Mouse (Mus musculus): ENCODE results near the gene Thbd. TPM values are rescaled to one million over a fixed set of nuclear protein-coding genes. Genes with fewer than 3 reads are reported as not detected.

Gene Thbd
- 17.3 and 18.0 TPM in 2 replicates for total RNA-seq (2017)

DNA sequence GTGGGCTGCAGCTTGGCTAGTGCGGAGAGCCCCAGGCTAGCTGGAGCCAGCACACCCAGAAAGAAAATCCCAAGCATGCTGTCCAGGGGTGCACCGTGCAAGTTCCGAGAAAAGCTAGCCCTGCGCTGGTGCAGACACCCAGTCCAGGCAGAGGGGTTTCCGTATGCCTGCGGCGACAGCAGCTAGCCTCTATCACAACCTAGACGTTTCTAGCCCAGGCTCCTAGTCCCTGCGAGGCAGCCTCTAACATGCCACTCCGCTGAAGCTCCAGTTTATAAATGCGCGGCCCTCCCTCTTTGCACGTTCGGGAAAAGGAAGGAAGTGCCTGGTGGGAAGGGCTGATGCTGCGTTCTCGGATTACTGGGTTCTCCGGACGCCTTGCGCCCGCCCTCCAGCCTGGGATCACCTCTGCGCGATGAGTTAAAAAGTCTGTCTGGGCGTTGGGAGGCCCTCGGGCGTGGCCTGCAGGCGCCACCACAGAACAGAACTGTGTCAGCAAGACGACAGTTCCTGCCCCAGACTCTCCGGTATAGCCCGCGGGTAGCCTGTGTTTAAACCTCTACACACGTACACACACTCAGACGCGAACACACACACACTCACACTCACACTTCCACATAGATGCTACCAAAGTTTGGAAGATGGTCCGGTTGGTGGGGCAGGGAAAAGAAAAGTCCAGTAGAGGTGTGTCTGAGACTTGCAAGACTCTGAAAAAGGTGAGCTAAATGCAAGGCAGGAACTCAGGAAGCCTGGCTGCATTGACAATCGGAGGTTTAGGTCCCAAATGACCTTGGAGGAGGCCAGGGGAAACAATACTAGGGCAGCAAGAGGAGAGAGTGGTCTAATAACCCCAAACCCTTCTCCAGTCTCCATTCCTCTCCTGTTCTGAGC lies at the start of gene Thbd:
Thbd (minus strand) TSS at position 319 of the 891 bp plus-strand sequence.
- ATAC-seq (ENCODE audit: extremely low read depth, insufficient number of reproducible peaks, low FRiP score, poor library complexity, severe bottlenecking): peak; percentile 39

DNA sequence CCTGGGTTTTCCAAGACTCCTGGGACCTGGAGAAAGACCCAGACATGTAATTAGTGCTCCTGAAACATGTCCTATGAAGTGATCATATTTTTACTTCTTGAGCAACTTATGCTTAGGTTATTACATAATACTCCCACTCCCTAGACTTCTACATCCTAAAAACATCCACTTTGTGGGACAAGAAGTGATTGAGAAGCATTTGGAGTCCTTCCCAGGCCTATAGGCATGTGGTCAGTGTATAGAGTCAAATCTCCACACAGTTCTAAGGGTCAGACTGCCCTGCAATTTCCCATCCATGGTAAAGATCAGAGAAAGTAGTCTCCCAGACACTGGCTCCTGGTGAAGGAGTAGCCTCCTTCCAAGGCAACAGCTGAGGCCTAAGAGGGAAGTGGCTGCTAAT lies 47.4 kb upstream of the Thbd start:
- ATAC-seq (ENCODE audit: extremely low read depth, insufficient number of reproducible peaks, low FRiP score, poor library complexity, severe bottlenecking): no peak

DNA sequence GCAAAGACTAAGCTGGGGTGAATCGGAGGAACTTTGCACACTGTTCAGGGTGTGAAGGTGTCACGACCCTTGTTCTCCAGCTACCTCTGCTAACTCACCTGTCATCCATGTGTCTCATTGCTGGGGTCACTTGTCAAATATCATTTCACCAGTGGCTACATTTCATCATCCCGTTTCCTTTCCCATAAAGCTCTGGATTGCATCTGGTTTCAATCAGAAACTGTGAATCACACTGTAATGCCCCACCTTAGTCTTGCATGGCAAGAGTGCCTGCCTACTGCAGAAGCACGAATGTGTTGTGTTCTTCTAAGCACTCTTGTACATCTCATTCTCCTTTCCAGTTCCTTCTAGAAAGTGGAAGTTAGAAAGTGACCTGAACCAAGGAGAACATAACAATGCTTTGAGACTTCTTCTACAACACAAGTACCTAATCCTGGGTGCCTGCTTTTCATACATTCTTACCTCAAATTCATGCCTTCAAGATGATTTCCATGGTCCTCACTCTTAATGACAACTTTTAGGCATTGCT lies 46.1 kb upstream of the Thbd start:
- peak; percentile 44; the same call in 1 of the 2 replicates for ATAC-seq (ENCODE audit: extremely low read depth, insufficient number of reproducible peaks, low FRiP score, poor library complexity, severe bottlenecking)

DNA sequence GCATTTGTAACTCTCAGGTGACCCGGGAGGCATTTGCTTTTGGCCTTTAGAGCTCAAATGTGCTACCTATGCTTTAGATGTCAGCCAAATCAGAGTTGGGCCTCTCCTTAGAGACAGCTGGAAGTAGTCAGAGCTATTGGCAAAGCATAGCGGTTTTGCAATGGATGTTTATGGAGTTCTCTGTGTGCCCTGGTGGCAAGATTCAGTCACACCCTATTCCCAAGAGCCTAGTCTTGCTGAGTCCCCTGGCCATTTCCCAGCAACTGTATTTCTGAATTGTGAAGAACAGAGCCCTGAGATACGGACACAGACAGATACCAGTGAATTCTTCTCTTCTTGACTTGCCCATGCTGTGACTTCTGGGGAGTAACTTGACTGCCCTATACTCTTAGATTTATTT lies 45.1 kb upstream of the Thbd start:
- no peak for ATAC-seq (ENCODE audit: extremely low read depth, insufficient number of reproducible peaks, low FRiP score, poor library complexity, severe bottlenecking)

DNA sequence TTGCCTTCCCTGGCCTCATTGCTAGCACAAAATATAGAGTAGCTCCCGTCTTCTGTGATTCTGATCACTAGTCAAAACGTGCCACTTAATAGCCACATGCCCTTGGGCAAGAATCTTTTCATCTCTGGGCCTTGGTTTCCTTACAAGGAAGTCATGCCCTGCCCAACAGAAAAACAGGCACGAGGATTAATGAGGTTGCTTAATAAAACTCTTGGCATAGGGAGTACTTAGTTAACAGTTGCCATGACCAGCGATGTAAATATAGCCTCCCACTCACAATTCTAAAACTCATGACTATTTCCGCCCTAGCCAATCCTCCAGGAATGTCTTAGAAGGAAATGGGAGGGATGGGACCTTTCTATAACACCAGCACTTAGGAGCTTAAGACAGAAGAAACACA lies 43.5 kb upstream of the Thbd start:
- ATAC-seq (ENCODE audit: extremely low read depth, insufficient number of reproducible peaks, low FRiP score, poor library complexity, severe bottlenecking): no peak

DNA sequence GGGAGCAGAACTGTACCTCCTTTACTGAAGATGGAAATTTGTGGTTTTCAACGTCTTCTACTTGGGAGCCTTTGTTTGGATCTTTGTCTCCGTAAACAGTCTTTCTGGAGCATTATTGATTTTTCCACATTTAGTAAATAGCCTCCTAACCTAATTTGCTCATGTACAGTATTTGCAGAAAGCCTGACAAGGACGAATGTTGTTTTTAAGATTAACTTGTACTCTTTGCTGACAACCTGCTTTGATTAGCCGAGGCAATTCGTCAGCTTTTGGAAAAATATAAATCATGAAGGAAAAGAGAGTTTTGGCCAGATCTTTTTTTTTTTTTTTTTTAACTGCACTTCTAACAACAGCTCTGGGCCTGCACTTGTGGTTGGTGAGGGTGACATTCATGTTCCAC lies 42.6 kb upstream of the Thbd start:
- no peak for ATAC-seq (ENCODE audit: extremely low read depth, insufficient number of reproducible peaks, low FRiP score, poor library complexity, severe bottlenecking)

DNA sequence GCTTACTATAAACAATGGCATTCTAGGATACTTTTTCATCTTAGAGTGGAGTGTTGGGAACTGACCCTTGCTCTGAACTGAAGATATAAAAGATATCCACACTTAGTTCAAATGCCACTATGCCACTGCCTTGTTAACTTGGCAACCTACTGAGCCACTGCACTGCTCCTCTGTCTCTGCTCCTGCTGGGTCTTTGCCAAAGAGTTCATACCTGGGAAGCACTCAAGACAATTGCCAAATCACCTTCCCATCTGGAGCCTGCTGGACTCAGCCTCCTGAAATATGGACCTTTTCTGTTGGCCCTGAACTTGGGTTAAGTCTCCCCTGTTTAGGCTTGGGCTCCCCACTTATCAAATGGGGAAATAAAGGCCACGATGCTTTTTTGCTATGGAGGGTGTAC lies 41.7 kb upstream of the Thbd start:
- ATAC-seq (ENCODE audit: extremely low read depth, insufficient number of reproducible peaks, low FRiP score, poor library complexity, severe bottlenecking): no peak

DNA sequence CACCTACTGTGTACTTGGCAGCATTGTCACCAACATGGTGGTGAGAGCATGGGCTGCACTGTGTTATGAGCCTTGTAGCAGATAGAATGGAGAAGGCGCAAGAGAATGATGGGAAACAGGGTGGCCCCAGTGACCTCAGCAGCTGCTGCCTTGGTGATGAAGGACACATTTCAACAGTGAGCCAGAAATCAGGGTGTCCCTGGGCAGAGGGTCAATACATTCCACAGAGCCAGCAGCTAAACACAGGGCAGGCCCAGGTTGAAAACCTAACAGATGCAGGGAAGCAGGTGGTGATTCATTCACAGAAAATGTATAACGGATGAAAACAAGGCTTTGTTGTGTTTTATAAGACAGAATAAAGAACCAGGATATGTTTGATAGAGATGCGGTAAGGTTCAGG lies 38.5 kb upstream of the Thbd start:
- no peak for ATAC-seq (ENCODE audit: extremely low read depth, insufficient number of reproducible peaks, low FRiP score, poor library complexity, severe bottlenecking)

DNA sequence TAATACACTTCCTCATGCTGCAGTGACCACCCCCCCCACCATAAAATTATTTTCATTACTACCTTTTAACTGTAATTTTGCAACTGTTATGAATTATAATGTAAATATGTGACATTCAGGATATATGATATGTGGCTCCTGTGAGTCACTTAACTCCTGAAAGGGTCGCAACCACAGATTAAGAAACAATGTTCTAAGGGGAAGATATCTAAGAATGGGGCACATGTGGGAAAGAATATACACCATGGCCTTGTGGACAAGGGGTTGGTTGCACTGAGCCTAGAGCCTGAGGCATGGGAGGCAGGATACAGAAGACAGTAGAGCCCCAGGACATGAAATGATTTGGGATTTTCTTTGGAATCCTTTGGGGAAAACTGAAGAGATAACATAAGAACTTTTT lies 37.6 kb upstream of the Thbd start:
- no peak for ATAC-seq (ENCODE audit: extremely low read depth, insufficient number of reproducible peaks, low FRiP score, poor library complexity, severe bottlenecking)

DNA sequence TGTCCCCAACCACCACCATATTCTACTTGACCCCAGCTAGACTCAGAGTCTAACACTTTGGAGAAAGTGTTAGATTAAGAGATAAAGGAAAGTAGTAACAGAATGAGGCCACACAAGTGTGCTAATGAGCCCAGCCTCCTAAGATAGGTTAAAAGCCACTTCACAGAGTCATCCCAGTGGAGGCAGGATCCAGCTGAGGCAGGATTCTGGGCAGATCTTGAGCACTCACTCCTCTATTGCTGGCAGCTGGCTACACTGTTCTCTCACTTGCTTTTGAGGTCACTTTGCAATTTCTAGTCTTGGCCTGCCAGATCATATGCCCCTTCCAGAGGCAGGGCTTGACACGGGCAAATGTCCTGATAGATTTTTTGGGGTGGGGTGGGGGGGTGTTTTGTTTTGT lies 36.5 kb upstream of the Thbd start:
- ATAC-seq (ENCODE audit: extremely low read depth, insufficient number of reproducible peaks, low FRiP score, poor library complexity, severe bottlenecking): no peak

DNA sequence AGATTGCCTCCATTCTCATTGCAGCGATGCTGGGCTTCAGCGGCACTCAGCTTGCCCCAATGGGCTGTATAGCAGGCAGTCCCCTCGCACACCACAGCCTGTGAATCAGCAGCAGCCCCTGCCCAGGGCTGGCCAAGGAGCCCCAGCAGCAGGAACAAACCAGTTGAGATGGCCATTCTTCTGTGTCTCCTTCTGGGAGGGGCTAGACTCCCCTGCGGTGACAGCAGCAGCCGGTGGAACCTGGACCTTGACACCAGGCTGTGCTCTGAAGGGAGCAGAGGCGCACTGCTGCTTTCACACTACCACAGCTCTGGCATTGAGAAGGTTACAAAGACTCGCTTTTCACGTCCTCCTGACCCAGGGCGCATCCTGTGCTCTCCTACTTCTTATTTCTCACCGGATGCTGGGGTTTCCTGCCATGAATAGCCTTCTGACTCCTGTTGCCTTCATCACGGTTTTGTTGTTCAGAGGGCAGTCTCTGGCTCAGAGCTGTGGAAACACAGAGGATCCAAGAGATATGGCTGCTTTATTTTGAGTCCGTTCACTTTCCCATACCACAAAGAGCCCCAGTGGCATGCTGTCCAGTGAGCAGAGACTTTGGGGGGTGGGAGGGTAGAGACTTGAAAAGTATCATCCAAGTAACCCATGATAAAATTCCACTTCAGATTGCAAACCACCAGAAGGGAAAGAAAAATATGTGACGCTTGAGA lies 35.4 kb upstream of the Thbd start, which contains the start of gene Cd93:
Cd93 (minus strand) TSS at position 315 of the 710 bp plus-strand sequence.
- peak; percentile 68 for ATAC-seq (ENCODE audit: extremely low read depth, insufficient number of reproducible peaks, low FRiP score, poor library complexity, severe bottlenecking)

DNA sequence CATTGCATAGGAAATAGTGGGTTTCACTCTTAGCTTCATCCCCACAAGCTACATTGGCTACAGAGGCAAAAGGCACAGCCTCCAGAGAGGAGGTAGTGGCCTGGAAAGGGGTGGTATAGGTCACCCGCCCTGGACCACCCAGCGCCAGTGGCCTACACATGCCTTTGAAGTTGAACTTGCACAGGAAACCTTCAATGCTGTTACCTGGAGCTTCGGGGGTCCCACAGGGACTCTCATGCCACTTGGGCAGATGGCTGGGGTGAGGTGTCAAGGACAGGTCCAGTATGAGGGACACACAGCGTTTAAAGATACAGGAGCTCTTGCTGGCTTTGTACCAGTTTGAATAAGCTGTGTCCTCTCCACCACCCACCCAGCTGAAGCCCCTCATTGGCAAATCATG lies 34.7 kb upstream of the Thbd start:
- ATAC-seq (ENCODE audit: extremely low read depth, insufficient number of reproducible peaks, low FRiP score, poor library complexity, severe bottlenecking): no peak

DNA sequence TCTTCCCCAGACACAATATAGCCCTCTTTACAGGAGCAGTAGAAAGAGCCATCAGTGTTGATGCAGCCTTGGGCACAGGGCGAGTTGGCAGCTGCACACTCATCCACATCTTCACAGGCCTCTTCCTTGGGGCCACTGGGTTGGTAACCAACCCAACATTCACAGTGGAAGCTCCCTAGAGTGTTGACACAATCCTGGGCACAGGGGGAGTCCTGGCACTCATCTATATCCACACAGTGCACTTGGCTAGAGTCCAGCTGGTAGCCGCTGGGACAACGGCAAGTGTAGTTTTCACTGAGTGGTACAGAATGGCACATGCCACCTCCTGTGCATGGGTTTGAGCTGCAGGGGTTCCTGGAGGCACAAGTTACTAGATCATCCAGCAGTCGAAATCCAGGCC lies 34.2 kb upstream of the Thbd start:
- no peak for ATAC-seq (ENCODE audit: extremely low read depth, insufficient number of reproducible peaks, low FRiP score, poor library complexity, severe bottlenecking)

DNA sequence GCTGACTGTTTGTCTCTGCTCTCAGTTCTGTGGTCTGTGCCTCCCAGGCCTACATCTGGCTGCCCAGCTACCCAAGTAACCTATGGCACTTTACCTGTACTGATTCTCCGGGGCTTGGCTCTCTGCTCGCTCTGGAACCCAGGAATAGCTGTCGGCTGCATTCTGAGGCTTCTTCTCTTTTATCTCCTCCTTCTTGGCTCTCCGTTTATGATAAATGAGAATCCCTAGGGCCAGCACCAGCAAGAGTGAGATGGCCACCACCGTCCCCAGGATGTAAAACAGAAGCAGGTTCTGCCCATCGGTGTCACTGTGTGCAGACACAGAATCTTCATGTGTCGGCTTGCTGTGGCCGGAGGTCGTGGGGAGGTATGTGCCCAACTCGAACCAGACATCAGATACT lies 33.4 kb upstream of the Thbd start:
- ATAC-seq (ENCODE audit: extremely low read depth, insufficient number of reproducible peaks, low FRiP score, poor library complexity, severe bottlenecking): 0 out of 2 replicates have a peak, but pooled peaks have one; percentile 8

DNA sequence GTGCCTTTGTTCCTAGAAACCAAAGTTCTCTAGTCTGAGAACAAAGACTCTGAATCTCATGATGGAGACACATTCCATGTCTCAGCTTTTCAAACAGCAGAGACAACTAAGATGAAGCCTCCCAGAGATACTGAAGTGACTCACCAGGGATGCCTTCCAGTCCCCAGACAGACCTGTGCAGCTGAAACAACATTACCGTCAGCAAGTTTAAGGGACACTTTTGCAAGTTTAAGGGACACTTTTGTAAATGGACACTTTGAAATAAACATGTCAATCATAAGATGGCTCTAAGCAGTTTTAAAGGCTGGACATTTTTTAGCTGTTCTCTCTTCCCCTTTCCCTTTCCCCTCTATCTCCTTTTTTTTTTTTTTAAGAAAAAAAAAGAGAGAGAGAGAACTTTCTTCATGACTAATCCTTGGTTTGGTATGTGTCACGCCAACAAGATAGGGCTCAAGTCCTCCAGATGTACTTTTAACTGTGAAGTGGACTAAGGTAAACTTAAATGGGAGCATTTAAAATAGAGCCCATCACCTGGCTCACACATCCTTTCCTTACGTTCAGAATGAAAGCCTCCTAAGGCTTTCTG lies 31.8 kb upstream of the Thbd start:
- no peak for ATAC-seq (ENCODE audit: extremely low read depth, insufficient number of reproducible peaks, low FRiP score, poor library complexity, severe bottlenecking)

DNA sequence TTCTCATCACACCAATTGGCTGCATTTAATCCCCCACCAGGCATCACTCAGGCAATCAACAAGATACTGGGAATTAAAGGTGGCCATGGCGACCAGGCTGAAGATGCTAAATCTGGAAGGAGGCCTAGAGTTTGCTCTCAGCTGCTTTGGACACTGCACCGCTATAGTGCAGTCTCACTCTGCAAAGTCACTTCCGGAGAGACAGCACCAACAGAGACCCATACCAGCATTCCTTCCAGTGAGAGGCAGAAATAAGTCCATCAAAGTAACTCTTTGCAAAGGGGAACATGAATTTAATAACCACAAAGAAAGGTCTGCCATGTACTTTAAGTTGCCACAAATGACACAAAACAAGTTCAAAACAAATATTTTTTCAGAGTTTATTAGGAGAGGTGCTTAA lies 28.3 kb upstream of the Thbd start:
- ATAC-seq (ENCODE audit: extremely low read depth, insufficient number of reproducible peaks, low FRiP score, poor library complexity, severe bottlenecking): no peak

DNA sequence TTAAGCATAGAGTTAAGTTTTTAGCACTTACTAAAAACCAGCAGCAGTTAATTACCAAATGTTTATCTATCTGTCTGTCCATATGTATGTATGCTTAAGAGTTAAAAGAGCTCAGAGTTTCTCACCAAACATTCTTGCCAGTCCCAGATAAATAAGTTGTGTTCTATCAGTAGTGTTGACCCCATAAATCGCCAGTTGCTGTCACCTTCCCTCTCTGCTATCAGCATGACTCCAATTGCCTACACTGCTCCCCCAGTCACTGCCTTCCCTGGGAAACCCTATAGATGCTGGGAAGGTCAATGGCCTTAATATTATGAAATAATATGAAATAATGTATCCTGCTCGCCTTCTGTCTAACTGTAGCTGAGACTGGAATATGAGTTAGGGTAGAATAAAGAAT lies 24.4 kb upstream of the Thbd start:
- ATAC-seq (ENCODE audit: extremely low read depth, insufficient number of reproducible peaks, low FRiP score, poor library complexity, severe bottlenecking): no peak

DNA sequence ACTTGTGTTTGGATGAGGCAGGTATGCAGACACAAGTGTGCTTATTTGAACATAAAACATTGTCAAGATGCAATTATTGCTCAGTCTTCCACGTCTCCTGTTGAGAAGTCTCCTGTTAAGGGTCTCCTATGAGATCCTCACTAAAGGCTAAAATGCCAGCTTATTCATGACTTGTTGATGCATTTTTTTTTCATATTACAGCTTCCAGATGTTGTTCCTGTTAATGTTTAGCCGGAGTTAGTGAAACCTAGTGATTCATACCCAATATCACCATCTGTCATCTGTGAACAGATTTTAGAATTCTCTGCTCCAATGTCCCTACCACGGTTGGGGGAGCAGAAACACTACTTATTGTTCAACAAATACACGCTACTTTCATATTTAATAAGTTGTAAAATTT lies 23.0 kb upstream of the Thbd start:
- ATAC-seq (ENCODE audit: extremely low read depth, insufficient number of reproducible peaks, low FRiP score, poor library complexity, severe bottlenecking): no peak

DNA sequence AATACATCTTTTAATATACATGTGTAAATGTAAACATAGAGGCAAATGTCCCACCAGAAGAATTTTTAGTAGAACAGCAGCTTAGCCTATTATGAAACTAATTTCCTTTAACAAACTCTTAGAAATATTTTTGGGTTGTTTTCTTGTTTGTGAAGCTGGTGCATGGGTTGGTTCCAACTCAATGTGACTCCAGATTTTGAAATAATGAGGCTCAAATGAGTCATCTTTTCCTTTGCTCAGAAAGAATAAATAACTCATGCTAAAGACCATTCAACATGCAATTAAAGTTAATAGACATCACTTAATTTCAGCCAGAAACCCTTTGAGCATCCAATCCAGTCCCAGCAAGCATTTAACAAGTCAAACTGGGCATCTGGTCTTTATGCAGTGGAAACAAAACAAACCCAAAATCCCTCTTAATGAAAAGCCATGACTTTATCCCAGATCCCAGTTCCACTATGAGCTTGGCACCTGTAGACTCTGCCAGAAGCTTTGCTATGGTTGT lies 21.1 kb upstream of the Thbd start:
- no peak for ATAC-seq (ENCODE audit: extremely low read depth, insufficient number of reproducible peaks, low FRiP score, poor library complexity, severe bottlenecking)
